Mouse (Mus musculus): ENCODE results near the gene Ldb2.

GRCm38 (mm10) chr5:44643079-44643478 is 156.4 kb downstream of the Ldb2 start:
- TF ChIP-seq EP300 (IDR thresholded peaks at IDR 0.05; ENCODE audit: low read depth) (no peak), CTCF (IDR thresholded peaks at IDR 0.05; ENCODE audit: low read depth) (no peak)
